Mouse (Mus musculus): ENCODE measurements around the gene Smyd3. TPM values are rescaled to one million over a fixed set of nuclear protein-coding genes. Genes with fewer than 3 reads are reported as not detected.

The Smyd3 gene
- polyA plus RNA-seq, 1 experiment from 2014 or later: 5.8 TPM

DNA sequence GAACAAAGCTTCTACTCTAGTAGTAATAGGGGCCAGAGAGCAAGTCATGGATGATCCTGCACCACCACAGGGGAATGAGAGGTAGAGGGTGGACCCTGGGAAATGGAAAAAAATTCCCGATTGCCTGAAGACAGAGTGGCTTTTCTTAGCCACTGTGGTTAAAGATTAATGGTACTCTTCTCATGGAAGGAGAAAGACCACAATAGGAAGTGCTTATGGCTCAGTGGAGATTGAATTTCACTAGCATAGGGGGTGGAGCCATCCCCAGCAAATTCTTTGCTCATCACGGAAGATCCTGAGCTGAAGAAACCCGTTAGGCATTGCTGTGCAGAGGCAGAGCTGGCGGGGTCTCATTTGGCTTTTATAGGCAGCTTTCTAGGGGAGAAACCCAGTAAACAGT lies 520.0 kb downstream of the Smyd3 start:
- no peaks in the 10 kb centered on the region for H3K4me1 ChIP-seq (ENCODE audit: insufficient read depth, low read depth, low read length)
- ATAC-seq (no peak), DNase-seq (ENCODE audit: low spot score) (no peak)
- H3K4me3 ChIP-seq (ENCODE audit: low read depth, low read length): no peak overlapping the region
- H3K27me3 ChIP-seq (replicated peaks; ENCODE audit: insufficient read depth, low read length): no peaks in the 10 kb centered on the region
- no peaks in the 10 kb centered on the region for H3K9me3 ChIP-seq (ENCODE audit: low read length)
- WGBS: 18% methylated on average over 4 of the region's 4 CpGs
- H3K36me3 ChIP-seq (ENCODE audit: insufficient read depth, low read length): no peaks in the 10 kb centered on the region
- no peak overlapping the region for H3K27ac ChIP-seq (ENCODE audit: low read length)
- no peak overlapping the region for H3K4me2 ChIP-seq (replicated peaks; ENCODE audit: low read depth, low read length)
- no peak overlapping the region for H3K9ac ChIP-seq (replicated peaks; ENCODE audit: low read depth)
- no peak for TF ChIP-seq CTCF (IDR thresholded peaks at IDR 0.05)
- no peak for TF ChIP-seq EP300 (IDR thresholded peaks at IDR 0.05)

- H3K27ac ChIP-seq (ENCODE audit: low read length): no peak overlapping the region
- H3K9me3 ChIP-seq (ENCODE audit: low read length): no peaks in the 10 kb centered on the region
- 39% methylated on average over 7 of the region's 7 CpGs for WGBS
- H3K4me2 ChIP-seq (replicated peaks; ENCODE audit: low read depth, low read length): no peak overlapping the region
- H3K4me1 ChIP-seq (ENCODE audit: insufficient read depth, low read depth, low read length): no peaks in the 10 kb centered on the region
- H3K9ac ChIP-seq (replicated peaks; ENCODE audit: low read depth): no peak overlapping the region
- no peak overlapping the region for H3K4me3 ChIP-seq (ENCODE audit: low read depth, low read length)
- no peaks in the 10 kb centered on the region for H3K27me3 ChIP-seq (replicated peaks; ENCODE audit: insufficient read depth, low read length)
- TF ChIP-seq EP300 (IDR thresholded peaks at IDR 0.05) (no peak), CTCF (IDR thresholded peaks at IDR 0.05) (peak; percentile 24)
- no peaks in the 10 kb centered on the region for H3K36me3 ChIP-seq (ENCODE audit: insufficient read depth, low read length)
- peak; percentile 75 for ATAC-seq
- peak; percentile 54 for DNase-seq (ENCODE audit: low spot score)
Measured at GRCm38 (mm10) chr1:178994263-178994662, 523.6 kb downstream of the Smyd3 start.

- DNase-seq (ENCODE audit: low spot score): no peak
- TF ChIP-seq CTCF (IDR thresholded peaks at IDR 0.05) (no peak), EP300 (IDR thresholded peaks at IDR 0.05) (no peak)
- H3K9ac ChIP-seq (replicated peaks; ENCODE audit: low read depth): no peak overlapping the region
- no peaks in the 10 kb centered on the region for H3K4me1 ChIP-seq (ENCODE audit: insufficient read depth, low read depth, low read length)
- no peaks in the 10 kb centered on the region for H3K9me3 ChIP-seq (ENCODE audit: low read length)
- H3K36me3 ChIP-seq (ENCODE audit: insufficient read depth, low read length): no peaks in the 10 kb centered on the region
- no peak for ATAC-seq
- H3K27ac ChIP-seq (ENCODE audit: low read length): no peak overlapping the region
- no peak overlapping the region for H3K4me3 ChIP-seq (ENCODE audit: low read depth, low read length)
- 92% methylated on average over 3 of the region's 3 CpGs for WGBS
- H3K4me2 ChIP-seq (replicated peaks; ENCODE audit: low read depth, low read length): no peak overlapping the region
- H3K27me3 ChIP-seq (replicated peaks; ENCODE audit: insufficient read depth, low read length): no peaks in the 10 kb centered on the region
Measured at GRCm38 (mm10) chr1:178992503-178992902, 525.3 kb downstream of the Smyd3 start.

GRCm38 (mm10) chr1:178991470-178991869 lies 526.4 kb downstream of the Smyd3 start:
- H3K9me3 ChIP-seq (ENCODE audit: low read length): no peaks in the 10 kb centered on the region
- peak; percentile 60 for TF ChIP-seq EP300 (IDR thresholded peaks at IDR 0.05)
- TF ChIP-seq CTCF (IDR thresholded peaks at IDR 0.05): 0 out of 2 replicates have a peak, but pooled peaks have one; percentile 5
- H3K36me3 ChIP-seq (ENCODE audit: insufficient read depth, low read length): no peaks in the 10 kb centered on the region
- WGBS: 37% methylated on average over 4 of the region's 4 CpGs
- DNase-seq (ENCODE audit: low spot score): peak; percentile 32
- H3K27ac ChIP-seq (ENCODE audit: low read length): no peak overlapping the region
- no peak overlapping the region for H3K9ac ChIP-seq (replicated peaks; ENCODE audit: low read depth)
- H3K27me3 ChIP-seq (replicated peaks; ENCODE audit: insufficient read depth, low read length): no peaks in the 10 kb centered on the region
- ATAC-seq: peak; percentile 84
- H3K4me3 ChIP-seq (ENCODE audit: low read depth, low read length): no peak overlapping the region
- H3K4me1 ChIP-seq (ENCODE audit: insufficient read depth, low read depth, low read length): no peaks in the 10 kb centered on the region
- no peak overlapping the region for H3K4me2 ChIP-seq (replicated peaks; ENCODE audit: low read depth, low read length)

DNA sequence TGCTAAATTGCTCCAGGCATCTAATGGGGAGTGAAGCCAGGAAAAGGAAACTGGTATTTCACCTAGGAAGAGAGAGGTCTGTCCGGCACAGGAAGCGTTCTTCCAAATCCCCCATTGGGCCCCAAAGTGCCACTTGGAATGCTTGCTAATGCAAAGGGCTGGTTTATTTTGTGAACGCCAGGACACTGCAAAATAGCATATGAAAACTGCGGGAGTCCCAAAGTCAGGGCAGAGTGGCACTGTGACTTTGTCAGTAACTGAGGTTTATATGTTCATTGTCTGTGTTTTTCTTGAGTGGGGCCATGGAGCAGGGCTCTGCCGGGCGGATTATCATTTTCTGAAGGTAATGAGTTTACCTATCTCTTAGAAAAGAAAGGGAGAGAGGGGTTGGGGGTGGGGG lies 526.8 kb downstream of the Smyd3 start:
- ATAC-seq (no peak), DNase-seq (ENCODE audit: low spot score) (no peak)
- H3K27me3 ChIP-seq (replicated peaks; ENCODE audit: insufficient read depth, low read length): no peaks in the 10 kb centered on the region
- H3K9ac ChIP-seq (replicated peaks; ENCODE audit: low read depth): no peak overlapping the region
- H3K27ac ChIP-seq (ENCODE audit: low read length): no peak overlapping the region
- no peak overlapping the region for H3K4me3 ChIP-seq (ENCODE audit: low read depth, low read length)
- H3K9me3 ChIP-seq (ENCODE audit: low read length): no peaks in the 10 kb centered on the region
- 52% methylated on average over 6 of the region's 6 CpGs for whole genome bisulfite sequencing
- H3K36me3 ChIP-seq (ENCODE audit: insufficient read depth, low read length): no peaks in the 10 kb centered on the region
- TF ChIP-seq EP300 (IDR thresholded peaks at IDR 0.05) (no peak), CTCF (IDR thresholded peaks at IDR 0.05) (no peak)
- H3K4me1 ChIP-seq (ENCODE audit: insufficient read depth, low read depth, low read length): no peaks in the 10 kb centered on the region
- H3K4me2 ChIP-seq (replicated peaks; ENCODE audit: low read depth, low read length): no peak overlapping the region

DNA sequence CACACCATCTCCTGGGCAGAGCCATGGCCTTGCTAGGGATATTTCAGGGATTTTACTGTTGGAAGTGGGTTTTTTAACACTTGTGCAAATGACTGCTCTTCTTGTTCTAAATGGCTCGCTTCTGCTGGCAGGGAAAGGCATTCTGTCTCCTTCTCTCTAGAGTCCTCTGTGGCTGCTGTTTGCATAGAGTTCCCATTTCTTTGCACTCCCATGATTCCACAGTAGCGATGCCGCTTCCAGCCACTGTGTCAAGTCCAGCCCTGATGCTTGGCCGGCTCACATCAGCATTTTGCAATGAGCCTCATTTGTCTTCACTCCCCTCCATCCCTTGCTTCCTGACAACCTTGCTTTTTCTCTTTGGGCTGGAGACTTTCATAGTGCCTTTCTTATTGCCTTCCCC lies 528.4 kb downstream of the Smyd3 start:
- peak; percentile 18 for DNase-seq (ENCODE audit: low spot score)
- no peak for TF ChIP-seq CTCF (IDR thresholded peaks at IDR 0.05)
- TF ChIP-seq EP300 (IDR thresholded peaks at IDR 0.05): no peak
- no peak for ATAC-seq
- no peak overlapping the region for H3K4me2 ChIP-seq (replicated peaks; ENCODE audit: low read depth, low read length)
- no peaks in the 10 kb centered on the region for H3K27me3 ChIP-seq (replicated peaks; ENCODE audit: insufficient read depth, low read length)
- H3K36me3 ChIP-seq (ENCODE audit: insufficient read depth, low read length): no peaks in the 10 kb centered on the region
- no peaks in the 10 kb centered on the region for H3K4me1 ChIP-seq (ENCODE audit: insufficient read depth, low read depth, low read length)
- H3K27ac ChIP-seq (ENCODE audit: low read length): no peak overlapping the region
- 35% methylated on average over 4 of the region's 4 CpGs for WGBS
- H3K9ac ChIP-seq (replicated peaks; ENCODE audit: low read depth): no peak overlapping the region
- H3K9me3 ChIP-seq (ENCODE audit: low read length): no peaks in the 10 kb centered on the region
- H3K4me3 ChIP-seq (ENCODE audit: low read depth, low read length): no peak overlapping the region

- WGBS: 44% methylated on average over 1 of the region's 1 CpGs
- H3K4me1 ChIP-seq (ENCODE audit: insufficient read depth, low read depth, low read length): no peaks in the 10 kb centered on the region
- no peaks in the 10 kb centered on the region for H3K9me3 ChIP-seq (ENCODE audit: low read length)
- DNase-seq (ENCODE audit: low spot score) (no peak), ATAC-seq (no peak)
- H3K27ac ChIP-seq (ENCODE audit: low read length): no peak overlapping the region
- TF ChIP-seq CTCF (IDR thresholded peaks at IDR 0.05): no peak
- no peak for TF ChIP-seq EP300 (IDR thresholded peaks at IDR 0.05)
- H3K27me3 ChIP-seq (replicated peaks; ENCODE audit: insufficient read depth, low read length): no peaks in the 10 kb centered on the region
- H3K4me2 ChIP-seq (replicated peaks; ENCODE audit: low read depth, low read length): no peak overlapping the region
- no peak overlapping the region for H3K9ac ChIP-seq (replicated peaks; ENCODE audit: low read depth)
- H3K4me3 ChIP-seq (ENCODE audit: low read depth, low read length): no peak overlapping the region
- no peaks in the 10 kb centered on the region for H3K36me3 ChIP-seq (ENCODE audit: insufficient read depth, low read length)
Measured at GRCm38 (mm10) chr1:178988176-178988575, 529.7 kb downstream of the Smyd3 start.
